Mouse (Mus musculus): ENCODE data around the gene Rpl34.

GRCm38 (mm10) chr3:130725718-130726117 lies 4.5 kb downstream of the Rpl34 start:
- no peak for TF ChIP-seq CTCF (IDR thresholded peaks at IDR 0.05)
- TF ChIP-seq POLR2A (IDR thresholded peaks at IDR 0.05; ENCODE audit: insufficient read depth, low read depth, low read length), result no peak

All from heart, adult 2 months (tissue).